Mouse (Mus musculus) embryonic facial prominence, embryonic 14.5 days (tissue): ENCODE data around the gene Anks1. TPM values are rescaled to one million over a fixed set of nuclear protein-coding genes. Genes with fewer than 3 reads are reported as not detected.

ENCODE experiments used
- ATAC-seq: fragments of 200-750 bp; cut with Nextera tagmentation; 2 replicates; pipeline ENCODE4 v1.8.0; 2017; ENCODE audit warnings: low read depth, moderate number of reproducible peaks, moderate TSS enrichment
- DNase-seq: peaks from one replicate; pipeline ENCODE4 v3.0.0-alpha.2; 2015; ENCODE audit warnings: low spot score
- H3K27ac ChIP-seq: fragments of 300-500 bp; sonication (generic); replicated peaks from 2 replicates; pipeline ENCODE4 v1.5.1; 2014; ENCODE audit warnings: low read depth, mild to moderate bottlenecking, low read length, moderate library complexity
- H3K27me3 ChIP-seq: fragments of 300-500 bp; sonication (generic); replicated peaks from 2 replicates; pipeline ENCODE4 v1.6.1; 2014; ENCODE audit warnings: low read length; ENCODE audit not compliant: control insufficient read depth, insufficient read depth
- H3K36me3 ChIP-seq: fragments of 300-500 bp; sonication (generic); 2 replicates; pipeline ENCODE4 v1.6.1; 2014; ENCODE audit warnings: low read length, mixed read lengths; ENCODE audit not compliant: control insufficient read depth, insufficient read depth
- H3K4me1 ChIP-seq: fragments of 300-500 bp; sonication (generic); 2 replicates; pipeline ENCODE4 v1.6.1; 2014; ENCODE audit warnings: antibody characterized with exemption, low read length; ENCODE audit not compliant: control insufficient read depth, insufficient read depth
- H3K4me2 ChIP-seq: fragments of 300-500 bp; sonication (generic); 2 replicates; pipeline ENCODE4 v1.6.1; 2014; ENCODE audit warnings: low read depth, mild to moderate bottlenecking, low read length, moderate library complexity, mixed read lengths
- H3K4me3 ChIP-seq: fragments of 300-500 bp; sonication (generic); 2 replicates; pipeline ENCODE4 v1.5.1; 2014; ENCODE audit warnings: low read depth, mild to moderate bottlenecking, low read length
- H3K9ac ChIP-seq: fragments of 300-500 bp; sonication (generic); 2 replicates; pipeline ENCODE4 v1.6.1; 2014; ENCODE audit warnings: low read depth, mild to moderate bottlenecking, low read length, moderate library complexity, mixed read lengths
- H3K9me3 ChIP-seq: fragments of 300-500 bp; sonication (generic); 2 replicates; pipeline ENCODE4 v1.6.1; 2016; ENCODE audit warnings: low read length; ENCODE audit not compliant: control insufficient read depth
- WGBS: fragments of 180-500 bp; shearing (Covaris S2); extraction: QIAGEN DNeasy Blood & Tissue Kit; methylation state at CpG from one replicate; pipeline ENCODE4 v1.1.7; 2014; 5-methylcytosine and 5-hydroxymethylcytosine counted together
- polyA plus RNA-seq: library from polyadenylated mRNA; unstranded; fragments of >200 nt; fragmentation: Nextera tagmentation; extraction: Ambion mirVana; gene quantifications from 2 replicates; pipeline ENCODE4 v1.2.1, GENCODE M21; 2014

Anks1 gene
- polyA plus RNA-seq, 1 experiment from 2014 or later = 14.2 TPM

- no peak for ATAC-seq
Measured at GRCm38 (mm10) chr17:28019785-28020696, 110.9 kb downstream of the Anks1 start.

GRCm38 (mm10) chr17:28021911-28022310, 112.8 kb downstream of the Anks1 start:
- Histone ChIP-seq H3K9ac (no peak overlapping the region), H3K9me3 (no peaks in the 10 kb centered on the region), H3K36me3 (no peaks in the 10 kb centered on the region), H3K27ac (no peak overlapping the region), H3K4me3 (no peak overlapping the region), H3K4me1 (peaks cover 25% of the 10 kb centered on the region), H3K27me3 (no peaks in the 10 kb centered on the region), H3K4me2 (no peak overlapping the region)
- no peak for ATAC-seq
- WGBS = 64% methylated on average over 10 of the region's 10 CpGs
- peak; percentile 51 for DNase-seq

More at GRCm38 (mm10) chr17:28019785-28020696, 110.9 kb downstream of the Anks1 start:
- no peaks in the 10 kb centered on the region for H3K36me3 ChIP-seq
- no peaks in the 10 kb centered on the region for H3K9me3 ChIP-seq
- peaks cover 10% of the 10 kb centered on the region for H3K4me1 ChIP-seq
- no peak for DNase-seq
- WGBS = 70% methylated on average over 21 of the region's 21 CpGs
- no peaks in the 10 kb centered on the region for H3K27me3 ChIP-seq
- no peak overlapping the region for H3K4me3 ChIP-seq
- no peak overlapping the region for H3K9ac ChIP-seq
- H3K27ac ChIP-seq = no peak overlapping the region
- no peak overlapping the region for H3K4me2 ChIP-seq

- Histone ChIP-seq H3K4me3 (no peak overlapping the region), H3K9me3 (no peaks in the 10 kb centered on the region), H3K27ac (no peak overlapping the region; the same call in 1 of the 2 replicates), H3K4me1 (peaks cover 25% of the 10 kb centered on the region), H3K4me2 (no peak overlapping the region), H3K27me3 (no peaks in the 10 kb centered on the region), H3K9ac (no peak overlapping the region), H3K36me3 (no peaks in the 10 kb centered on the region)
- DNase-seq = no peak
- 83% methylated on average over 22 of the region's 22 CpGs for WGBS
- no peak for ATAC-seq
Measured at GRCm38 (mm10) chr17:28022854-28023655, 113.9 kb downstream of the Anks1 start.

DNA sequence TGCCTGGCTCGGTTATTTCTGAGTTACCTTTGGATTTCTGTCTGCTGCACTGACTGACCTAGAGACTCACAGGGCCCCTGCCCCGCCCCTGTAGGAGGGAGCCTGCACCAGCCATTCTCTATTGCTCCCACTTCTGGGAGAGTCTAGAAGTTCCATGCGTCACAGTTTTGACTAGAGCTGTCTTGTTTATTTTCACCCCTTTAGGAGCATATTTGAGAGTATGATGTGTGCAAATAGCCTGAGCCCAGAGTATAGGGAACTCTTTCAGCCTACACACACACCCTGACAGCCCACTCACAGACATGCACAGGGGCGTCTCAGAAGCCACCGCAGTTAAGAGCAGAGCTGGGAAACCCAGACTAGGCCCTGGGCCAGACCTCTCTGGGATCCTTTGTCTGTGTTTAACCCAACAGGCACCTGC, 116.4 kb downstream of the Anks1 start:
- H3K27ac ChIP-seq = peak overlapping the region; percentile 71
- no peaks in the 10 kb centered on the region for H3K27me3 ChIP-seq
- ATAC-seq = peak; percentile 68
- no peak overlapping the region for H3K9ac ChIP-seq
- 51% methylated on average over 5 of the region's 5 CpGs for WGBS
- H3K9me3 ChIP-seq = no peaks in the 10 kb centered on the region
- no peak overlapping the region for H3K4me3 ChIP-seq
- peak; percentile 76 for DNase-seq
- peaks cover 22% of the 10 kb centered on the region for H3K4me1 ChIP-seq
- H3K36me3 ChIP-seq = no peaks in the 10 kb centered on the region
- H3K4me2 ChIP-seq = no peak overlapping the region

DNA sequence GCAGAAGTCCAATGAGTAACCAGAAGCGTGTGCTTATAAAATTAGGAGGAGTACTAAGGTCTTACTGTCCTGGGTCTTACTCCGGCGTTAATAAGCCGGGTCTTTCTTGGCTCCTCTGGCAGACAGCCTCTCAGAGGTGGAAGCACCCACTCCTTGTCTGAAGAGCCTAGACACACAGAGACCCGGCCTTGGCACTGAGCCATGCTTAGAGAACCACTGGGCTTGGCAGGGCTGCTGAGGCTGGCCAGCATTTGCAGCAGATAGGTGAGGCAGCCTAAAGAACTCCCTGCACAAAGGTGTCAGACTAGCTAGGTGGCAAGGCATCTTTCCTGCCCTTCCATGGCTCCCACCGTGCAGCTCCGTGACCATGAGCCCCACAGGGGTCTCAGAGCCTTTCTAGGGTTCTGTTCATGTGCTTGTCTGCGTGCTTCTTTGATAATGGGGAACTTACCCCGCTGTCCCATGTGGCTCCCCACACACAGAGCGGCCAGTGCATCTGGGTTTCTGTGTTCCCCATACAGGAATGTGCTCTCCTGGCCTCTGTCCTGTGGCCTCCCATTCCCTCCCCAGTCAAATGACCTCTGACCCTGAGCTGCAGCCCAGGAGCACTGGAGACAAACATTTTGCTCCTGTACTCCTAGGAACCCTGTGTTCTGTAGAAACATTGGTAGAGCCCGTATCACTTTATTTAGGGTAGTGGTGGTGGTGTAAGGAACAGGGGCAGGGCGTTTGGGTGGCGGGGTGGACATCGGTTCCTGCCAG, 117.2 kb downstream of the Anks1 start:
- Histone ChIP-seq H3K36me3 (no peaks in the 10 kb centered on the region), H3K4me3 (no peak overlapping the region), H3K27ac (peak overlapping the region; percentile 71), H3K4me1 (peaks cover 22% of the 10 kb centered on the region), H3K27me3 (no peaks in the 10 kb centered on the region), H3K4me2 (0 out of 2 replicates have a peak overlapping the region, but pooled peaks have one; percentile 3), H3K9ac (no peak overlapping the region; the same call in 1 of the 2 replicates), H3K9me3 (no peaks in the 10 kb centered on the region)
- 67% methylated on average over 14 of the region's 14 CpGs for WGBS
- DNase-seq (peak; percentile 63), ATAC-seq (0 out of 2 replicates have a peak, but pooled peaks have one; percentile 16)

DNA sequence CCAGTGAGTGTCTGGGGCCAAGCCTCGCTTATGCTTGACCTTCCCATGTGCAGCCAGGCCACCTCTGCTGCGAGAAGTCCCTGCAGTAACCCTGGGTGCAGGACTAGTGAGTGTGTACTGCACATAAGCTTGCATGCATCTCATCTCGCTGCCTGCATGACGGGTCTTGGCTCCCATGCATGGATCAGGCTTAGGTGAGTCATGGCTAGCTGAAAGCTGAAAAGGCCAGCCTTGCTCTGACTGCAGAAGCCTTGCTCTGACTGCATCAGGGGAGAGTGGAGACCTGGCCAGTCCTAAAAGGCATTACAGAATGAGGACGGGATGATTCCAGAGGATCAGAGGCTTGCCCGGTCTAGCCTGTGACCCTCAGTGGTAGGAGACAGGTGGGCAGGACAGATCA, 118.1 kb downstream of the Anks1 start:
- H3K27ac ChIP-seq = no peak overlapping the region
- H3K9ac ChIP-seq = no peak overlapping the region
- no peak overlapping the region for H3K4me2 ChIP-seq
- DNase-seq (no peak), ATAC-seq (no peak)
- no peaks in the 10 kb centered on the region for H3K9me3 ChIP-seq
- H3K27me3 ChIP-seq = no peaks in the 10 kb centered on the region
- peaks cover 22% of the 10 kb centered on the region for H3K4me1 ChIP-seq
- no peaks in the 10 kb centered on the region for H3K36me3 ChIP-seq
- WGBS = 87% methylated on average over 6 of the region's 6 CpGs
- H3K4me3 ChIP-seq = no peak overlapping the region

DNA sequence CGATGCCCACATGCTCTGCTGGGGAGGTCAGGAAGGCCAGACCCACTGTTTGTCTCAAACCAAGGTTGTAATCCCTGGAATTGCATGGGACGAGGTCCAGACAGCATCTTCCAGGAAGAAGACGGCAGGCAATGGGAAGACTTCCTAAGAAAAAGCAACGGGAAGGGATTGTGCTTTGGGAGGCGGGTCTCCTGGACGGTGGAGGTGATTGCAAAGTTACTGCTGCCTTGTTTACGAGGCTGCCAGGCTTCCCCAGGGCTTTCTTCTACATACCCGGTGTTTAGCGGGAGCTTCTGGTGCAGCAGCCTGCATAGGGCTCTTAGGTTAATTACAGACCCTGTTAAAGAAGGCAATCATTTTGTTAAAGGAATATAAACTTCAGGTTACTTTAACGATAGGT, 119.1 kb downstream of the Anks1 start:
- Histone ChIP-seq H3K9me3 (no peaks in the 10 kb centered on the region), H3K27ac (no peak overlapping the region), H3K9ac (no peak overlapping the region), H3K4me2 (no peak overlapping the region), H3K27me3 (no peaks in the 10 kb centered on the region), H3K4me3 (no peak overlapping the region), H3K4me1 (peaks cover 22% of the 10 kb centered on the region), H3K36me3 (no peaks in the 10 kb centered on the region)
- no peak for ATAC-seq
- DNase-seq = no peak
- 68% methylated on average over 10 of the region's 10 CpGs for WGBS

DNA sequence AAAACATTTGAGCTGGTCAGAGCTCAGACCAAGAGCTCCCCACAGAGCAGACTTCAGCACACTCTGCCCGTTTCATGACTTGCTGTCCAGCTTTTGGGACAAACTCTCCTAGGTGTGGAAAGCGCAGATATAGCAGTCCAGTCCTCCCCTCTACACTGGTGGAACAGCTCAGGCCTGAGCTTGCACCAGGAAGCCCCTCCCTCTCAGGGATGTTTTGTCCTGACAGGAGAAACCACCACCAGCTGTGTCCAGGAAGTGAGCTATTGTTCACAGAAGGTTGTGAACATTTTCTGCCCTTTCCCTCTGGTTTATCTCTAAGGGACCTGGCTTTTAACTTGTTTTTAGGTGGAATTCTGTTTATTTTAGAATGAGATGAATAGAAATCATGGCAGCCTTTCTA, 120.2 kb downstream of the Anks1 start:
- peak; percentile 54 for DNase-seq
- Histone ChIP-seq H3K9ac (no peak overlapping the region), H3K27ac (0 out of 2 replicates have a peak overlapping the region, but pooled peaks have one; percentile 19), H3K27me3 (no peaks in the 10 kb centered on the region), H3K36me3 (no peaks in the 10 kb centered on the region), H3K4me1 (peaks cover 22% of the 10 kb centered on the region), H3K4me2 (no peak overlapping the region), H3K9me3 (no peaks in the 10 kb centered on the region), H3K4me3 (no peak overlapping the region)
- WGBS = 43% methylated on average over 2 of the region's 2 CpGs
- no peak for ATAC-seq
